Mouse (Mus musculus) heart, postnatal 36 days (tissue): ENCODE data around the gene Gga2. TPM values are rescaled to one million over a fixed set of nuclear protein-coding genes. Genes with fewer than 3 reads are reported as not detected.
A peak's percentile ranks its signal among the peaks of the same experiment; 100 is the strongest.

ENCODE experiments used
- DNase-seq, 2 experiments: peaks; one replicate each; pipeline ENCODE4 v3.0.0; 2021 to 2022
- intact Hi-C: fragments of 180-260 bp; cut with DNase I; formaldehyde crosslinking; loops from one replicate; pipeline ENCODE4 v1.15.1; 2025
- total RNA-seq, 2 experiments: library from RNA; stranded (reverse); gene quantifications; 2 replicates each; pipeline ENCODE4 v1.2.3; 2021

The Gga2 gene
- total RNA-seq, result 10 to 100 TPM; 26.8 to 30.9 TPM

- peak; percentile 90 for DNase-seq
- intact Hi-C loops, result loop anchor here (2.0 kb wide), 2 partner anchors 40 to 80 kb away; partner anchors contain the start of genes Cog7 and Ndufab1
Measured at GRCm38 (mm10) chr7:122020667-122021354, at the start of gene Gga2. Gga2 (minus strand) TSS chr7:122021222.

- DNase-seq, result no peak
- intact Hi-C loops, result loop anchor here (2.0 to 5.0 kb wide), 4 partner anchors 33 to 360 kb away; partner anchors contain the start of genes Cog7, Dctn5, Ndufab1 and Palb2
Measured at GRCm38 (mm10) chr7:122067517-122068381, 46.7 kb upstream of the Gga2 start.

GRCm38 (mm10) chr7:122066945-122067516, 46.0 kb upstream of the Gga2 start, which contains the start of the genes Ubfd1 and Ears2:
Ubfd1 (plus strand) TSS chr7:122067175.
Ears2 (minus strand) TSS chr7:122067263.
- intact Hi-C loops, result loop anchor here (2.0 to 5.0 kb wide), 4 partner anchors 34 to 360 kb away; partner anchors contain the start of genes Cog7, Dctn5, Ndufab1 and Palb2
- peak; percentile 94 to 98 for DNase-seq

- intact Hi-C loops, result loop anchor here (2.0 to 5.0 kb wide), 4 partner anchors 34 to 359 kb away; partner anchors contain the start of genes Cog7, Dctn5, Ndufab1 and Palb2
- DNase-seq, result no peak
Measured at GRCm38 (mm10) chr7:122066102-122066944, 45.3 kb upstream of the Gga2 start.

DNA sequence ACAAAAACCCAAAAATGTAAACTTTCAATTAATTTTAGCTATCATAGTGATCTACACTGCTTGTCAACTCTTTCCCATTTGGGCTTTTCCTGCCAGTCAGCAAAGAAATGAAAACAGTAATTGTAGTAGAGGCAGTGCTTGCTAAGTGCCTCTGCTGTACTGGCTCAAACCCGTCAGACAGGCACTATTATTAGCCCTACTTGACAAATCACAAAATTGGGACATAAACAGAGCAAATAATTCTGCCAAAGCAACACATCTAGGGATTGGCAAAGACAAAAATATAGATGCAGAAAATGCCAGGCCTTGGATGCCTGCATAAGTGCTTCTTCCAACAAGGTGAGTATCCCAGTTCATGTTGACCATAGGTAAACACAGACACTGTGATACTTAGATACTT, 44.6 kb upstream of the Gga2 start:
- intact Hi-C loops, result loop anchor here (2.0 to 5.0 kb wide), 4 partner anchors 35 to 358 kb away; partner anchors contain the start of genes Cog7, Dctn5, Ndufab1 and Palb2
- DNase-seq, result no peak

DNA sequence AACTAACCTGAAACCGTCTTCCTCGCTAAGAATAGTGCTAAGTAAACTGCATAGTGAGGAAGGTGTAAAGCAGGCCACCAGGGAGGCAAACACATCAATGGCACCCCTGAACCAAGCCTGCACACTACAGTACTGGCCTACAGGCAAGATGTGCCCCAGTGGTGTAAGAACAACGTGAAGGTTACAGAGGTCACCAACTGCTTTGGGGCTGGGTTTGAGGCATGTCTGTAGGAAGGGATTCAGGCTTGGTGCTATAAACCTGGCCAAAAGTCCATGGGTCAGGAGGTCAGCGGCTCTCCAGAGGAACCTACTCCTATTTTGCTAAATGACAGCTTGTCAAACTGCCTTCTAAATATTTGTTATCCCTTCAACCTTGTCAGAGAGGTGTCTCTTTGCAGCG, 35.6 kb upstream of the Gga2 start:
- intact Hi-C loops, result no loop called here
- DNase-seq, result no peak

DNA sequence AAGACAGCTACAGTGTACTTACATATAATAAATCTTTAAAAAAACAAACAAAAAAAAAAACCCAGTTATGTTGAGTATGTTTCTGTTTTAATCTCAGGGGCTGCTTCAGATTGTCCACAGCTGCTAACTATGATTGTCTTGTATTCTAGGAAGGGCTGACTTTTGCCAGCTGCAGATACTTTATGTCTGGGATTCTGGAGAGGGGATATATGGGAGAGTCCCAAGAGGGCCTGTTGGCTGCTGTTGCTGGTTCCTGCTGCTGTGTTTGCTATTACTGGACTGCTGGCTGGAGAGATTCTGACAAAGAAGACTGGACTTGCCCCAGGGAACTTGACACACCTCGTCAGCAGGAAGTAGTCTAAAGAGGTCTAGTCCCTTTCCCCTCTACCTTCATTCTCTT, 29.8 kb upstream of the Gga2 start:
- intact Hi-C loops, result no loop called here

GRCm38 (mm10) chr7:122048191-122048590, 27.2 kb upstream of the Gga2 start:
- no peak for DNase-seq
- intact Hi-C loops, result no loop called here

More for the DNA sequence above, 29.8 kb upstream of the Gga2 start:
- DNase-seq, result no peak

GRCm38 (mm10) chr7:122046813-122047212, 25.8 kb upstream of the Gga2 start:
- intact Hi-C loops, result no loop called here
- DNase-seq, result no peak

DNA sequence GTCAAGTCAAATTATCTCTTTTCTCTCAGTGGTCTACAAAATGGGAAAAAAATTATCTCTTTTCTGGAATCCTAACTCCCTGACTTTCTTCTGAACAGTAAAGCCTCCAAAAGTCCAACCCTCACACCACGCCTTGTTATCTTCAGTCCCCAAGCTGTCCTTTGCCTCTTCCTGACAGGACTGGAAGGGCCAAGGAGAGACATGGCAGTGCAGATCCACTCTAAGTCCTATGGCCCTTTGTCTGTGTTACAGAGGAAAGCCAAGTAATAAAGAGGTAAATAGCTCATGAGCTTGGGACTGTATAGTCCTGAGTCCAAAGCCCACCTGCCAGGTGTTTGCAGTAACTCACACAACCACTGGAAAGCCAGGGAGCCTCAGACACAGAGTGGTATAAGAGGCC, 24.7 kb upstream of the Gga2 start:
- no peak for DNase-seq
- intact Hi-C loops, result no loop called here

GRCm38 (mm10) chr7:122045181-122045634, 24.2 kb upstream of the Gga2 start:
- intact Hi-C loops, result no loop called here
- DNase-seq, result peak; percentile 28 to 45

DNA sequence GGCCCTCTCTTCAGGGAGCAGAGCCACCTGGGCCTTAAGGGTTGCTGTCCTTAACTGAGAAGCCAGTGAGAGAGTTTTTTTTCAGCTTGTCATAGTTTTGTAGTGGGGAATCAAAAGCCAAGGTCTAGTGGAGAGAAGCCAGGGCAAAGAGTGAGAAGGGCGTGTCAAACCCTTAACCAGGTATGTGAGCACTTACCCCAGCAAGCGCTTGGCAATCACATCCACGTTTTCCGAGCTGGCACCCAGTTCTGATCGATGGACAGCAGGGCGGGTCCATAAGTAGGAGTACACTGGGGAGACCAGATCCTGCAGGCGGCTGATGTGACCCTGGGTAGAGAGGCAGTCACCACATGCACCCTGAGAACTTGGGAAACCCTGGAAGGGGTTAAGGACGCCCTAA, 23.1 kb upstream of the Gga2 start:
- intact Hi-C loops, result no loop called here
- no peak for DNase-seq

DNA sequence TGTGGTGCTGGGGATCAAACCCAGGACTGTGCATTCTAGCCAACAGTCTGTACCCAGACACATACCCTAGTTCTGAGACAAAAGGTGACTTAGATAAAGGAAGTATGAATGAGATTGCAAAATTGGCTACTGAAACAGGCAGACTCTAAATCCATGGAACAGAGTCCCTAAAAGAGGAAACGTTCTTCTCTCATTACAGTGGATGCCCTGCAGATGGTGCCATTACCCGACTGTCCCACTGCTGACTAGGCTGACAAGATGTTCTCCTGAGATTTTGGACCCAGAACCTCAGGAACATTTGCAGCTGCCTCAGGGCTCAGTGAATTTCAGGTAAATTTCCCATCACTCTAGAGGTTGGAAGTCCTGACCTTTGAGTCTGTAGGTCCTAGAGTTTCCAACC, 13.3 kb upstream of the Gga2 start:
- DNase-seq, result peak; percentile 18 to 25
- intact Hi-C loops, result loop anchor here (2.0 kb wide), 2 partner anchors 66 to 162 kb away; partner anchors contain the start of gene Ndufab1

- intact Hi-C loops, result no loop called here
Measured at GRCm38 (mm10) chr7:122033371-122033770, 12.3 kb upstream of the Gga2 start.

GRCm38 (mm10) chr7:122022131-122022530, 1.1 kb upstream of the Gga2 start:
- intact Hi-C loops, result no loop called here
- no peak for DNase-seq

More at GRCm38 (mm10) chr7:122033371-122033770, 12.3 kb upstream of the Gga2 start:
- no peak for DNase-seq

DNA sequence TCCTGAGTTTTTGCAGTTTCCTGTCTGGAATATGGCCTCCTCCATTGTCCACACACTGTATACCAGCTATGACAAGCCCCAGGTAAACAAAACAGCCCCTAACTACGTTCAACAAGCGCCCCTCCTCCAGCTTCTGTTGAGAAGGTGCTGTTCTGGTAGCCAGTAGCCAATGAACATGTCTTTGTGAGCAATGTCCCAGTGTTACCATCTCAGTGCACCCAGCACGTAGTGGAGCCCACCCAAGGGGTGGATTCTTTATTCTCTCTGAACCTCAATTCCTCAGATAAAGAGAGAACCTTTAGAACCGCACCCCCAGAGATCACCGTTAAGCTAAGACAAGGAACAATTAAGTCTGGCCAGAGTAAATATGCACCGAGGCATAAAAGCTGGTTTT, 752 bp downstream of the Gga2 start:
- peak; percentile 13 to 21 for DNase-seq
- intact Hi-C loops, result loop anchor here (2.0 kb wide), 2 partner anchors 39 to 81 kb away; partner anchors contain the start of genes Cog7 and Ndufab1

GRCm38 (mm10) chr7:122018978-122019377, 2.0 kb downstream of the Gga2 start:
- DNase-seq, result no peak
- intact Hi-C loops, result no loop called here

- DNase-seq, result no peak
- intact Hi-C loops, result no loop called here
Measured at GRCm38 (mm10) chr7:122018247-122018646, 2.8 kb downstream of the Gga2 start.

- intact Hi-C loops, result no loop called here
- DNase-seq, result peak; percentile 14 to 25
Measured at GRCm38 (mm10) chr7:122015734-122016133, 5.3 kb downstream of the Gga2 start.
